8 mouse cellular contexts compared by ENCODE assay signal in genomic region chr9:56889817-56890216, GRCm38 (mm10). TPM values are rescaled to one million over a fixed set of nuclear protein-coding genes. Genes with fewer than 3 reads are reported as not detected.
A peak's percentile ranks its signal among the peaks of the same experiment; 100 is the strongest.
DNase-seq lines count a peak whose midpoint lies in the region; ATAC-seq and TF ChIP-seq lines count a peak whose summit lies in the region.

No protein-coding gene starts in this region.

- no peaks in the 10 kb centered on the region for H3K36me3 ChIP-seq in embryonic facial prominence, embryonic 11.5 days (replicated peaks; ENCODE audit: control insufficient read depth, insufficient read depth, low read depth, low read length)
- peaks cover 14% of the 10 kb centered on the region; the same call in 1 of the 2 replicates for H3K36me3 ChIP-seq in heart, embryonic 11.5 days (ENCODE audit: control insufficient read depth, insufficient read depth, low read length)
- peaks cover 31% of the 10 kb centered on the region for H3K36me3 ChIP-seq in kidney, postnatal 0 days (ENCODE audit: insufficient read depth, low read length)
- H3K36me3 ChIP-seq in midbrain, postnatal 0 days (ENCODE audit: insufficient read depth, low read length), result no peaks in the 10 kb centered on the region
- peaks cover 17% of the 10 kb centered on the region for H3K36me3 ChIP-seq in stomach, embryonic 15.5 days

- H3K9me3 ChIP-seq in embryonic facial prominence, embryonic 11.5 days (replicated peaks; ENCODE audit: control insufficient read depth, low read length), result no peaks in the 10 kb centered on the region
- H3K9me3 ChIP-seq in heart, embryonic 11.5 days (replicated peaks; ENCODE audit: control insufficient read depth, low read length), result no peaks in the 10 kb centered on the region
- no peaks in the 10 kb centered on the region for H3K9me3 ChIP-seq in kidney, postnatal 0 days (replicated peaks; ENCODE audit: low read length)
- H3K9me3 ChIP-seq in midbrain, postnatal 0 days (ENCODE audit: low read length), result no peaks in the 10 kb centered on the region
- no peaks in the 10 kb centered on the region for H3K9me3 ChIP-seq in stomach, embryonic 15.5 days

- TF ChIP-seq CTCF in kidney, postnatal 0 days (IDR thresholded peaks at IDR 0.05; ENCODE audit: low read depth), result peak; percentile 95
- peak; percentile 95 for TF ChIP-seq CTCF in midbrain, postnatal 0 days (IDR thresholded peaks at IDR 0.05)

- WGBS in embryonic facial prominence, embryonic 11.5 days, result 3% methylated on average over 14 of the region's 14 CpGs
- WGBS in heart, embryonic 11.5 days (ENCODE audit: insufficient replicate concordance), result 17% methylated on average over 14 of the region's 14 CpGs
- whole genome bisulfite sequencing in kidney, postnatal 0 days, result 21% methylated on average over 14 of the region's 14 CpGs
- WGBS in midbrain, postnatal 0 days, result 9% methylated on average over 14 of the region's 14 CpGs
- WGBS in stomach, embryonic 15.5 days, result 16% methylated on average over 14 of the region's 14 CpGs

- peaks cover 4% of the 10 kb centered on the region for H3K4me1 ChIP-seq in embryonic facial prominence, embryonic 11.5 days (ENCODE audit: control insufficient read depth, insufficient read depth, low read length)
- peaks cover 17% of the 10 kb centered on the region for H3K4me1 ChIP-seq in heart, embryonic 11.5 days (ENCODE audit: control insufficient read depth, insufficient read depth, low read length)
- H3K4me1 ChIP-seq in kidney, postnatal 0 days (replicated peaks; ENCODE audit: insufficient read depth, low read length), result peaks cover 4% of the 10 kb centered on the region; the same call in 1 of the 2 replicates
- no peaks in the 10 kb centered on the region for H3K4me1 ChIP-seq in midbrain, postnatal 0 days (ENCODE audit: insufficient read depth, low read length)
- peaks cover 10% of the 10 kb centered on the region for H3K4me1 ChIP-seq in stomach, embryonic 15.5 days

- peak overlapping the region; percentile 28; the same call in 1 of the 2 replicates for H3K9ac ChIP-seq in embryonic facial prominence, embryonic 11.5 days (replicated peaks; ENCODE audit: low read length)
- no peak overlapping the region for H3K9ac ChIP-seq in heart, embryonic 11.5 days (ENCODE audit: low read depth, low read length)
- no peak overlapping the region for H3K9ac ChIP-seq in kidney, postnatal 0 days (ENCODE audit: low read depth, low read length)
- no peak overlapping the region for H3K9ac ChIP-seq in midbrain, postnatal 0 days (replicated peaks; ENCODE audit: low read length, poor library complexity, severe bottlenecking)
- H3K9ac ChIP-seq in stomach, embryonic 15.5 days, result no peak overlapping the region

- peak; percentile 73 to 75 for DNase-seq in B cell, adult 2 months
- peak; percentile 86 for DNase-seq in adrenal gland, postnatal 14 days
- DNase-seq in embryonic facial prominence, embryonic 11.5 days (ENCODE audit: low spot score), result peak; percentile 94
- DNase-seq in kidney, postnatal 0 days (ENCODE audit: low spot score), result peak; percentile 95
- peak; percentile 60 for DNase-seq in liver
- peak; percentile 93 for DNase-seq in midbrain, postnatal 0 days (ENCODE audit: low spot score)

- no peak overlapping the region for H3K27ac ChIP-seq in embryonic facial prominence, embryonic 11.5 days (replicated peaks; ENCODE audit: low read depth, low read length)
- no peak overlapping the region for H3K27ac ChIP-seq in heart, embryonic 11.5 days (ENCODE audit: low read depth, low read length)
- no peak overlapping the region for H3K27ac ChIP-seq in kidney, postnatal 0 days
- H3K27ac ChIP-seq in midbrain, postnatal 0 days (ENCODE audit: low read depth, low read length), result no peak overlapping the region
- no peak overlapping the region for H3K27ac ChIP-seq in stomach, embryonic 15.5 days

- no peak for ATAC-seq in embryonic facial prominence, embryonic 11.5 days (replicated peaks; ENCODE audit: insufficient number of reproducible peaks, low FRiP score, low TSS enrichment, low read depth)
- ATAC-seq in heart, embryonic 11.5 days (replicated peaks; ENCODE audit: insufficient number of reproducible peaks, low FRiP score, low TSS enrichment), result no peak
- no peak; the same call in 1 of the 2 replicates for ATAC-seq in kidney, postnatal 0 days (replicated peaks; ENCODE audit: low FRiP score, low read depth)
- peak; percentile 47; the same call in 1 of the 2 replicates for ATAC-seq in midbrain, postnatal 0 days (ENCODE audit: low FRiP score)
- 0 out of 2 replicates have a peak, but pooled peaks have one; percentile 40 for ATAC-seq in stomach, embryonic 15.5 days (ENCODE audit: insufficient read depth, low FRiP score, low read depth)

- peak overlapping the region; percentile 48 for H3K4me2 ChIP-seq in embryonic facial prominence, embryonic 11.5 days (ENCODE audit: low read depth, low read length)
- peak overlapping the region; percentile 22; the same call in 1 of the 2 replicates for H3K4me2 ChIP-seq in heart, embryonic 11.5 days
- H3K4me2 ChIP-seq in kidney, postnatal 0 days (ENCODE audit: low read length), result no peak overlapping the region
- peak overlapping the region; percentile 49 for H3K4me2 ChIP-seq in midbrain, postnatal 0 days (ENCODE audit: low read depth, low read length, poor library complexity, severe bottlenecking)
- H3K4me2 ChIP-seq in stomach, embryonic 15.5 days, result peak overlapping the region; percentile 54

- no peaks in the 10 kb centered on the region for H3K27me3 ChIP-seq in embryonic facial prominence, embryonic 11.5 days (ENCODE audit: control insufficient read depth, insufficient read depth, low read length)
- peaks cover 3% of the 10 kb centered on the region for H3K27me3 ChIP-seq in heart, embryonic 11.5 days (ENCODE audit: control insufficient read depth, insufficient read depth, low read length)
- H3K27me3 ChIP-seq in kidney, postnatal 0 days (ENCODE audit: insufficient read depth, low read length), result no peaks in the 10 kb centered on the region; the same call in 1 of the 2 replicates
- 0 out of 2 replicates have a peak, but pooled peaks cover 2% of the 10 kb centered on the region for H3K27me3 ChIP-seq in midbrain, postnatal 0 days (ENCODE audit: insufficient read depth, low read length)
- no peaks in the 10 kb centered on the region for H3K27me3 ChIP-seq in stomach, embryonic 15.5 days (replicated peaks)

- no peak overlapping the region for H3K4me3 ChIP-seq in embryonic facial prominence, embryonic 11.5 days (ENCODE audit: low read depth, low read length)
- 0 out of 2 replicates have a peak overlapping the region, but pooled peaks have one; percentile 10 for H3K4me3 ChIP-seq in heart, embryonic 11.5 days (ENCODE audit: low read depth, low read length)
- no peak overlapping the region for H3K4me3 ChIP-seq in kidney, postnatal 0 days (replicated peaks; ENCODE audit: low read depth, low read length)
- 0 out of 2 replicates have a peak overlapping the region, but pooled peaks have one; percentile 8 for H3K4me3 ChIP-seq in midbrain, postnatal 0 days (ENCODE audit: low read depth, low read length)
- H3K4me3 ChIP-seq in stomach, embryonic 15.5 days (replicated peaks), result peak overlapping the region; percentile 18; the same call in 1 of the 2 replicates

RNA-seq across cellular contexts. Expression of gene Cspg4, which starts 25.0 kb away (rescaled TPM):
- 12.5 and 17.0 TPM in 2 replicates for total RNA-seq in adrenal gland, postnatal 14 days (2021)
- 2.0 and 2.4 TPM in 2 replicates for polyA plus RNA-seq in embryonic facial prominence, embryonic 11.5 days (2014; fragmentation: Nextera tagmentation; extraction: Ambion mirVana)
- polyA plus RNA-seq in heart, embryonic 11.5 days (2014; fragmentation: Nextera tagmentation; extraction: Ambion mirVana), result 18.6 and 22.0 TPM in 2 replicates
- 18.1 and 19.8 TPM in 2 replicates for polyA plus RNA-seq in kidney, postnatal 0 days (2015; fragmentation: Nextera tagmentation; extraction: Ambion mirVana)
- total RNA-seq in midbrain, postnatal 0 days (2014; rRNA removed), result 31.6 and 37.3 TPM in 2 replicates
- polyA plus RNA-seq in midbrain, postnatal 0 days (2015; fragmentation: Nextera tagmentation; extraction: Ambion mirVana), result 7.5 and 8.7 TPM in 2 replicates
- polyA plus RNA-seq in stomach, embryonic 15.5 days (2015; fragmentation: Nextera tagmentation; extraction: Ambion mirVana), result 18.9 and 21.1 TPM in 2 replicates

RNA-seq across cellular contexts. Expression of gene Odf3l1, which starts 25.3 kb away (rescaled TPM):
- 2.0 and 3.2 TPM in 2 replicates for total RNA-seq in adrenal gland, postnatal 14 days (2021)
- not detected in 2 replicates for polyA plus RNA-seq in embryonic facial prominence, embryonic 11.5 days (2014; fragmentation: Nextera tagmentation; extraction: Ambion mirVana)
- 0.82 and 0.87 TPM in 2 replicates for polyA plus RNA-seq in heart, embryonic 11.5 days (2014; fragmentation: Nextera tagmentation; extraction: Ambion mirVana)
- polyA plus RNA-seq in kidney, postnatal 0 days (2015; fragmentation: Nextera tagmentation; extraction: Ambion mirVana), result 0.11 TPM in 1 of 2 replicates, not detected in the other
- 0.28 TPM in 1 of 2 replicates, not detected in the other for total RNA-seq in midbrain, postnatal 0 days (2014; rRNA removed)
- 0.25 TPM in 1 of 2 replicates, not detected in the other for polyA plus RNA-seq in midbrain, postnatal 0 days (2015; fragmentation: Nextera tagmentation; extraction: Ambion mirVana)
- 1.4 and 2.3 TPM in 2 replicates for polyA plus RNA-seq in stomach, embryonic 15.5 days (2015; fragmentation: Nextera tagmentation; extraction: Ambion mirVana)

RNA-seq across cellular contexts. Expression of gene Snx33, which starts 38.4 kb away (rescaled TPM):
- 17.9 and 22.6 TPM in 2 replicates for total RNA-seq in adrenal gland, postnatal 14 days (2021)
- polyA plus RNA-seq in embryonic facial prominence, embryonic 11.5 days (2014; fragmentation: Nextera tagmentation; extraction: Ambion mirVana), result 6.6 and 7.3 TPM in 2 replicates
- 4.5 and 5.2 TPM in 2 replicates for polyA plus RNA-seq in heart, embryonic 11.5 days (2014; fragmentation: Nextera tagmentation; extraction: Ambion mirVana)
- polyA plus RNA-seq in kidney, postnatal 0 days (2015; fragmentation: Nextera tagmentation; extraction: Ambion mirVana), result 8.4 and 8.5 TPM in 2 replicates
- 5.7 and 7.3 TPM in 2 replicates for total RNA-seq in midbrain, postnatal 0 days (2014; rRNA removed)
- polyA plus RNA-seq in midbrain, postnatal 0 days (2015; fragmentation: Nextera tagmentation; extraction: Ambion mirVana), result 1.6 and 1.7 TPM in 2 replicates
- 9.3 and 10.7 TPM in 2 replicates for polyA plus RNA-seq in stomach, embryonic 15.5 days (2015; fragmentation: Nextera tagmentation; extraction: Ambion mirVana)

RNA-seq across cellular contexts. Expression of gene Imp3, which starts 47.5 kb away (rescaled TPM):
- 76.4 and 88.5 TPM in 2 replicates for total RNA-seq in adrenal gland, postnatal 14 days (2021)
- polyA plus RNA-seq in embryonic facial prominence, embryonic 11.5 days (2014; fragmentation: Nextera tagmentation; extraction: Ambion mirVana), result 76.4 and 80.3 TPM in 2 replicates
- polyA plus RNA-seq in heart, embryonic 11.5 days (2014; fragmentation: Nextera tagmentation; extraction: Ambion mirVana), result 65.6 and 66.0 TPM in 2 replicates
- 112 and 123 TPM in 2 replicates for polyA plus RNA-seq in kidney, postnatal 0 days (2015; fragmentation: Nextera tagmentation; extraction: Ambion mirVana)
- 131 and 133 TPM in 2 replicates for total RNA-seq in midbrain, postnatal 0 days (2014; rRNA removed)
- polyA plus RNA-seq in midbrain, postnatal 0 days (2015; fragmentation: Nextera tagmentation; extraction: Ambion mirVana), result 77.2 and 80.3 TPM in 2 replicates
- polyA plus RNA-seq in stomach, embryonic 15.5 days (2015; fragmentation: Nextera tagmentation; extraction: Ambion mirVana), result 79.3 and 86.5 TPM in 2 replicates

Comparison
In these comparisons a context has a peak if more than half of its experiments do, and no peak if none do; other contexts are left out.
1. ATAC-seq: peak in midbrain, postnatal 0 days (single experiment) and stomach, embryonic 15.5 days (single experiment); none in embryonic facial prominence, embryonic 11.5 days (single experiment), heart, embryonic 11.5 days (single experiment) and kidney, postnatal 0 days (single experiment).
2. H3K4me3 ChIP-seq: peak in heart, embryonic 11.5 days (single experiment), midbrain, postnatal 0 days (single experiment) and stomach, embryonic 15.5 days (single experiment); none in embryonic facial prominence, embryonic 11.5 days (single experiment) and kidney, postnatal 0 days (single experiment).
3. Peak in every context shown above with its lines, with median percentiles within 50 percentile points of each other: DNase-seq.